Mouse (Mus musculus): ENCODE measurements at regions not wholly inside any gene's neighbourhood (a gene's known extent, or its start where the extent isn't known, plus 50 kb on each side); places are given as distances from the start of the nearest gene placed in this dataset.

GRCm38 (mm10) chr5:43113405-43114119 lies 119.4 kb upstream of the Cpeb2 start:
- no peak for TF ChIP-seq CTCF (IDR thresholded peaks at IDR 0.05; ENCODE audit: insufficient read depth, low read length)
- TF ChIP-seq POLR2A (IDR thresholded peaks at IDR 0.05; ENCODE audit: borderline replicate concordance, extremely low read depth, low read depth, low read length), result no peak
